In the genomic region with DNA sequence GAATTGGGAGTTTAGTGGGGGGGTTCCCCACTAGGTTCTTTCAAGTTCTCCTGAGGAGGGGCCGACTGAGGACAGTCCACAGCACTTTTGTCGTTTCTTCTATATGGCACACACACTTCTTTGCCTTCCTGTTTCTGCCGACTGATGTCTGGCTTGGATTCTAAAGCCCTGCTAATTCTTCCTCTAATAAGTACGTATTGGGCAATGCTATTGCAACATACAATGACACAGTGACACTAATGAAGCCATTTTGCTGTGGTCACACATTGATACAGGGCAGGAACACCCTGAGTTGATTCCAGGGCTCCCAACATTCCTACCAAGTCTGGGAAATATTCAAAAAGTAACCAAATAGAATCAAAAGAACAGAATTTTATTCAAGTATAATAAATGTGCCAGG, we compare ENCODE assay signal across 13 mouse cellular contexts.
"Had no signal": no experiment of that assay in that cellular context is flagged by ENCODE, and none has a peak within 500 bp of the region (broad histone marks: within the 10 kb centered on the region; RNA-seq: fewer than 3 reads in every experiment).

No protein-coding gene starts in this region.

- DNase-seq: lung, adult 2 months; lung, postnatal 14 days; retina, postnatal 1 day; right cerebral cortex, adult 18-20 months; right cerebral cortex, postnatal 25 days; right cerebral cortex, postnatal 4 days; spleen, adult 18-20 months; thymus, adult 18-20 months; thymus, postnatal 14 days; thymus, postnatal 36 days had no signal

- ATAC-seq: lung, postnatal 0 days; midbrain, embryonic 13.5 days; midbrain, embryonic 15.5 days had no signal
